Mouse (Mus musculus): ENCODE data around the gene Sugct.

GRCm38 (mm10) chr13:17627108-17627507 lies 68.2 kb downstream of the Sugct start:
- no peak for TF ChIP-seq CTCF (IDR thresholded peaks at IDR 0.05)
- TF ChIP-seq EP300 (IDR thresholded peaks at IDR 0.05; ENCODE audit: insufficient read depth, low read depth, low read length) = no peak
- no peak for TF ChIP-seq POLR2A (IDR thresholded peaks at IDR 0.05; ENCODE audit: insufficient read depth, low read depth, low read length)
